Mouse (Mus musculus): ENCODE results near the gene Sync.

The Sync gene

DNA sequence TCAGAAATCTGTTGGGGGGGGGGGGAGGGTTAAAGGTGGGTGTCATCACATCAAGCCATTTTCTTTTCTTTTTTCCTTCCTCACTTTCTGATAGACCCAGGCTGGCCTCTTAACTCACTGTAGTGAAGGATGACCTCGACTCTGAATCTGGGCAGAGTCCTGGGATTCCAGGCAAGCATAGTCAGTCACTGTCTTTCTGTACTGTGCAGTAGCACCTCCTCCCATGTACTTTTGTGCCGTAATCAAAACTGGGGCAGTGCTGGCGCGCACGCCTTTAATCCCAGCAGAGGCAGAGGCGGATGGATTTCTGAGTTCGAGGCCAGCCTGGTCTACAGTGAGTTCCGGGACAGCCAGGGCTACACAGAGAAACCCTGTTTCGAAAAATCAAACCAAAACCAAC lies 16.4 kb downstream of the Sync start:
- DNase-seq (ENCODE audit: low spot score) = no peak

GRCm38 (mm10) chr4:129304306-129304705 lies 16.9 kb downstream of the Sync start:
- no peak for DNase-seq (ENCODE audit: low spot score)

- DNase-seq (ENCODE audit: low spot score) = no peak
These were observed 20.5 kb downstream of the Sync start for GRCm38 (mm10) chr4:129307936-129308335.

DNA sequence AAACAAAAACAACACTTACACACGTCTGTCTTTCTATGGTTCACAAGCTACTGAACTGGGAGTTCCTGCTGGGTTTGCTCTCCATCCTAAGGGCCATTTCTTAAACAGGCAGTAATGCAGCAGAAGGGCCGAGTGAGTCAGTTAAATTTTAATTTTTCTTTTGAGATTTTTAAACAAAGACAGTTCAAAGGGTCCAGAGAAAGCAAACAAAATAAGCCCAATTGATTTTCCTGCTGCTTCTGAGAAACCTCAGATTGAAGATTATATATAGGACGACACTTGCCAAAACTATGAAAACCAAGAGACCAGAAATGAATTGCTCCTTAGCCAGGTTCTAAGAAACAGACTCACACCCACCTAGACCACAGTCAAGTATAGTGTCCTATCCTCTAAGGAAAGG lies 26.5 kb downstream of the Sync start:
- no peak for DNase-seq (ENCODE audit: low spot score)

GRCm38 (mm10) chr4:129320876-129321275 lies 33.5 kb downstream of the Sync start:
- no peak for DNase-seq (ENCODE audit: low spot score)

DNA sequence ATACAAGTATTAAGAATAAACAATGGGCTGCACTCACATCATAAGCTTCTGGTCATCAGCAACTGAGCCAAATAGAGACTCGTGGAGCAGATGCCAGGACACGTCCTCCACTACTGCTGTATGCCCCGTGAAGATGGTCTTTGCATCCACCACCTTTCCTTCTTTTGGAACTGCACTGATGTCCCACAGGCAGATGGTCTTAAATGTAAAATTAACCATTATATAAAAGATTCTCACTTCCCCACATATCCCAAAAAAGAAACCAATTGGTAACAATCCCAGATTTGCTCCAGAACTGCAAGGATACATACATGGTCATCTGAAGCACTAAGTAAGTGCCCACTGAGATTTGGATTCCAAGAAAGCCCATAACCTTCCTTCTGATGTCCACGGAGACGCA lies 34.6 kb downstream of the Sync start:
- DNase-seq (ENCODE audit: low spot score) = no peak

DNA sequence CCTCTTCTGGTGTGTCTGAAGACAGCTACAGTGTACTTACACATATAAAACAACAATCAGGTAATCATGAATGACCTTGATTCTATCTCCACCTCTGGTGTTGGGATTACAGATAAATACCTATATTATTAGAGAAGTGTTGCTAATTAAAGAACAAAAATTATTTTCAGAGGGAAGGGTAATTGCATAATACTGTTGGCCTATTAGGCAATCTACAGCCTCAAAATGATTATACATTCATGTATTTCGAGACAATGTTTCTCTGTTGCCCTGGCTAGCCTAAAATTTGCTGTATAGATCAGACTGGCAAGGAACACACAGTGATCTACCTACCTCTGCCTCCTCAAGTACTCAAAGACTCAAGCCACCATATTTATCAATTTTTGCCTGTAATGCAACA lies 36.1 kb downstream of the Sync start:
- DNase-seq (ENCODE audit: low spot score) = no peak

DNA sequence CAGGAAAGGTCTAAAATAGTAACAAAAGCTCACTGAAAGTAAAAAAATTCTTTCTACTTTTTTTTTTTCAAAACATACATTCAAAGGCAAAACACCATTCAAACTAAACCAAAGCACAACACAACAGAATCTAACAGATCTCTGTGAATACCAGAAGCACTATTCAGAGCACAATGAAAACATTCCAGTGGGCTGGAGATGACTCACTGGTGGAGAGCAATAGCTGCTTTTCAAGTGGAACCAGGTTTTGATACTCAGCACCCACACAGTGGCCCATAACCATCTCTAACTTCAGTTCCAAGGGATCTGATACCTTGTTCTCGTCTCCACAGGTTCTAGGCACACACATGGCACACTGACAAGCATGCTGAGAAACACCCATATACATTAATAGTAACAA lies 37.3 kb downstream of the Sync start:
- DNase-seq (ENCODE audit: low spot score) = no peak

- DNase-seq (ENCODE audit: low spot score) = no peak
These were observed 38.8 kb downstream of the Sync start for GRCm38 (mm10) chr4:129326191-129326590.

- DNase-seq (ENCODE audit: low spot score) = no peak
These were observed 45.4 kb downstream of the Sync start for GRCm38 (mm10) chr4:129332846-129333245.

- DNase-seq (ENCODE audit: low spot score) = peak; percentile 58
These were observed 47.3 kb downstream of the Sync start for GRCm38 (mm10) chr4:129334677-129335215.

- peak; percentile 87 for DNase-seq (ENCODE audit: low spot score)
These were observed 48.0 kb downstream of the Sync start, which contains the start of the genes Rbbp4 and Zbtb8os for GRCm38 (mm10) chr4:129335216-129336074. Rbbp4 (minus strand) TSS chr4:129335370. Zbtb8os (plus strand) TSS chr4:129335695.

DNA sequence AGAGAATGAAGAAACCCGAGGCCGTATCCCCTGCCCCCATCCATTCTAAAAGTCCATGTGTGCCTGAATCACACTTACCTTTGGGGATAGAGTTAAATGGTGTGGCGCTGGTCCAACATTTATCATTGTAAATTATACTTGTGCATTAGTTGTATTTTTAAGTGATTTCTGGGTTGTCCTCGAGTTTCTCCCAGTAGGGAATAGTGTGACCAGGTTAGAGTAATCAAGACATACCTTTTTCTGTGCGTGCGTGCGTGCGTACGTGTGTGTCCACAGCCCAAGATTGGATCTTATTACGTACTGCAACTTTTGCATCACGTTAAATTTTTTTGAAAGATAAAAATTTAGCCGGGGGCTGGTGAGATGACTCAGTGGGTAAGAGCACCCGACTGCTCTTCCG lies 48.9 kb downstream of the Sync start:
- no peak for DNase-seq (ENCODE audit: low spot score)

DNA sequence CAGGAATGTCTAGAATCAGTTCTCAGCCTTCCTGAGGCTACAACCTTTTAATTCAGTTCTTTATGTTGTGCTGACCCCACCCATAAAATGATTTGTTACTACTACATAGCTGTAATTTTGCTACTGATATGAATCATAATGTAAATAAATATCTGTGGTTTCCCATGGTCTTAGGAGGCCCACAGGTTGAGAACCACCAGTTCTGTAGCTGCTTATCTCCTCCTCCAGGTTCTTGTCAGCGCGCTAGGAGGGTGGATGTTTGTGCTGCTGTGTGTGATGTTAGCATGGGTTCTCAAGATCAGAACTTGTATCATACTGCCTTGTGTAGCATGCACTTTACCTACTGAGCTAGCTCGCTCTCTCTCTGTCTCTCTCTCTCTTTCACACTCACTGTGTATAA lies 52.3 kb downstream of the Sync start:
- no peak for DNase-seq (ENCODE audit: low spot score)

DNA sequence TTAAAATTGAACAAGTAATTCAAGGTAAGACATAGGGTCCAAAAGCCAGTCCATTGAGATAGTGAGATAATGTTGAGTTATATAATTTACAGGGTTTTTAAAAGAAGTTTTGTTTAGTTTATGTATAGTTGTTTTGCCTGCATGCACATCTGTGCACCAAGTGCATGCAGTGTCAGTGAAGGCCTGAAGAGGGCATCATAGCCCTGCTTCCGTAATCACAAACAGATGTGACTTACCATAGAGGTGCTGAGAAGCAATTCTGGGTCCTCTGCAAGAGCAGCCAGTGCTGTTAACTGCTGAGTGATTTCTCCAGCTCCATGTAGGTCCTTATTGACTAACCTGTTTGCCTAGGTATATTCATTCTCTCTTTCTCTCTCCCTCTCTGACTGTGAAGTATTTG lies 54.5 kb downstream of the Sync start:
- DNase-seq (ENCODE audit: low spot score) = no peak

DNA sequence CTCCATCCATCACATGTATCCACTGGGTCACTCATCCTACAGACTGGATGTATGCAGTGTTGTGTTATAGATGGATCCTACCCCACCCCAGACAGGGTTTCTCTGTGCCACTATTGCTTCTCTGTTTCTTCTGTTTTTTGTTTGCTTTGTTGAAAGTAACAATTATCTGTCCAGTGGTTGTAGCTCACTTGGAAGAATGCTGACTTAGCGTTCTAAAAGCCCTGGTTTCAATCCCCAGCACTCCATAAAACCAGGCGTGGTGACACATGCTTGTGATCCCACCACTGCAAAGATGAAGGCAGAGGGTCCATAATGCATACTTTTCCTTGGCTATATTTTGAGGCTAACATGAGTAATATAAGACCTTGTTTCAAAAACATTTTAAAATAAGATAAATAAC lies 55.3 kb downstream of the Sync start:
- no peak for DNase-seq (ENCODE audit: low spot score)

DNA sequence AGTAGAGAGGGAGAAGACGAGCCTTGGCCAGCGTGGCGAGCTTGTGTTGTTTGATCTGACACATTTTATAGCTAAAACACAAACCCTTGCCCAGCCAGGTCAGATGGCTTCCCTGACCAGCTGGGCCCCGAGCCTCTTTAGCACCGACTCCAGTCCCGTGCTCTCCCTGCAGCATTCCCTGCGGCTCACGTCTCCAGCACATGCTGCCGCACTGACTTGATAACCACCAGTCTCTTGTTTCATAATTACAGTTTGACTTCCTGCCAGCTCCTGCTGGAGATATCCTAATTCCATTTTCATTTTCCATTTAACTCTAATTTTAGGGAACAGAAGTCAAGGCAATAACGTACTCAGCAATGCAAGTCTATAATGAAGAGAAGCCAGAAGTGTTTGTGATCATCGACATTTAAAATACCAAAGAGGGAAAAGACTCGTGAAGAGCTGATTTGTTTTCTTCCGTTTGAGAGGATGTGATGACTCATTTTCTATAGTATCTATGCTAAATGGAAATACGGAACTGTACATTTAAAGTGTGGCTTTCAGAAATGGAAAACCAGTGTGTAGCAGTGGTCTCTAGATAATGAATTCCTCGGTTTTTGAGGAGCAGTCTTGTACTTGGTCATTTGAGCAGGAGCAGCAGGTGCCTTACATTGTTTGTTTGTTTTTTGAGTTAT lies 59.2 kb downstream of the Sync start:
- no peak for DNase-seq (ENCODE audit: low spot score)

DNA sequence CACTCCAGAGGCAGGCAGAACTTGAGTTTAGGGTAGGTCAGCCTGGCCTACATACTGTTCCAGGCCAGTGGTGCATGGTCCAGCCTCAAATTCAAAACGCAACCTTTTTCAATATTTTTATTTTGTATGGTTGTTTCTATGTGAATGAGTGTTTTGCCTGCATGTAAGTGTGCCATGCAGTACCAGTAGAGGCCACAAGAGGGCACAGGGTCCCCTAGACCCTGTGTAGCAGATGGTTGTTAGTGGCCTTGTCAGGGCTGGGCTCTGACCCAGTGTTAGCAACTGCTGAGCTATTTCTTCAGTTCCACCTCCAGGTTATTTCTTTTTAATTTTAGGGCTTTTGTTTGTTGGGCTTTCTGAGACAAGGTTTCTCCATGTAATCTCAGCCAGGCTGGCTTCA lies 63.2 kb downstream of the Sync start:
- DNase-seq (ENCODE audit: low spot score) = peak; percentile 69

DNA sequence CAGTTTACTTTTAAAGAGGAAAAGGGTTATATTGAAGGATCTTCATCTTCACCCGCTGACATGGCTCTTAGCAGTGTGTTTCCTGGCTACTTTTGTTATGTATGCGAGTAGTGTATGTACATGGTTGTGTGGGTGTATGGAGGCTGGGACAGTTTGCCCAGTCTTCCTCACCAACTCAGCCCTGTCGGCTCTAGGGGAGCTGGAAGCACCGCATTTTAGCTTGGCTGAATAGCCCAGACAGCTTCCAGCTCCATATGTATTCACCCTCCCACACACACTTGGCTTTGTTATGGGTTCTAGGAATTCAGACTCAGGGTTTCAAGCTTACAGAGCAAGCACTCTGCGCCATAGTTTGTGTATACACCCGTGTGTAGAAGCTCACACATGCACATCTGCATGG lies 63.7 kb downstream of the Sync start:
- DNase-seq (ENCODE audit: low spot score) = no peak

GRCm38 (mm10) chr4:129353176-129353575 lies 65.8 kb downstream of the Sync start:
- no peak for DNase-seq (ENCODE audit: low spot score)

GRCm38 (mm10) chr4:129354236-129354635 lies 66.8 kb downstream of the Sync start:
- DNase-seq (ENCODE audit: low spot score) = no peak

DNA sequence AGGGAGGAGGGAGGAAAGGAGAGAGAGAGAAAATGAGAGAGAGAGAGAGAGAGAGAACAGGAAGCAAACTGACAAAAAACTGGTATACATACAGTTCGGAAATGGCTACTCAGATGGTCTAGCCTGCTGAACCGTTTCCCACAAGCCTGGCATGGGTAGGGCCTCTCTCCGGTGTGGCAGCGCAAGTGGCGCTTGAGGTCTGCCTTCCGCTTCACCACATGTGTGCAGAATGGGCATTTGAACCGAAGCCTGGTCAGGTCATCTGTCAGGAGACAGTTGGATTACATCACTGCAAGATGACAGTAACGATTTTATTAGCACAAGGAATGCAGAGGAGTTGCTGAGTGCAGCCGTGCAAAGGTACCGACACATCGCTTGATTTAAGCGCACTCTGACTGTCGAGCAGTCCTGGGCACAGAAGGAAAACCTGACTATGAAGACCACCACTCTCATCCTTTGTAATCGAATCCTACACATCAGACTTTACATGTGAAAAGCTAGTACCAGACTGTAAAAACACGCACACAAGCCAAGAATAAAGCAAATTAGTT lies 70.3 kb downstream of the Sync start:
- DNase-seq (ENCODE audit: low spot score) = no peak

Data from urinary bladder, postnatal 25 days (tissue).